Mouse (Mus musculus) small intestine, adult 2 months (tissue): ENCODE results near the gene L3mbtl4.

Source experiments
- CTCF ChIP-seq: fragments of 200-500 bp; IDR thresholded peaks from 2 replicates; pipeline ENCODE4 v1.5.1; 2012; ENCODE audit warnings: low read depth, mild to moderate bottlenecking, control low read depth, inconsistent platforms, low read length, moderate library complexity, mixed read lengths; ENCODE audit not compliant: insufficient replicate concordance, insufficient read length; ENCODE audit errors: extremely low read depth
- POLR2A ChIP-seq: fragments of 200-500 bp; IDR thresholded peaks from 2 replicates; pipeline ENCODE4 v1.6.1; 2012; ENCODE audit warnings: low read depth, mild to moderate bottlenecking, control low read depth, inconsistent platforms, low read length, moderate library complexity

GRCm38 (mm10) chr17:68571806-68572205 is 298.2 kb downstream of the L3mbtl4 start:
- TF ChIP-seq POLR2A: no peak
- TF ChIP-seq CTCF: no peak
